Mouse (Mus musculus) liver, adult 10 weeks (tissue): ENCODE results near the gene Gm28729. TPM values are rescaled to one million over a fixed set of nuclear protein-coding genes. Genes with fewer than 3 reads are reported as not detected.

Experiments
- polyA plus RNA-seq: library from polyadenylated mRNA; stranded (reverse); fragments of 350-450 nt; fragmentation: Illumina TruSeq; extraction: RNeasy Lipid Tissue Mini Kit (QIAGEN cat#74804); gene quantifications from one replicate; pipeline ENCODE4 v1.2.3, GENCODE M21; 2014; ENCODE audit warnings: low read depth, low replicate concordance

Gm28729 gene
- not detected for polyA plus RNA-seq

DNA sequence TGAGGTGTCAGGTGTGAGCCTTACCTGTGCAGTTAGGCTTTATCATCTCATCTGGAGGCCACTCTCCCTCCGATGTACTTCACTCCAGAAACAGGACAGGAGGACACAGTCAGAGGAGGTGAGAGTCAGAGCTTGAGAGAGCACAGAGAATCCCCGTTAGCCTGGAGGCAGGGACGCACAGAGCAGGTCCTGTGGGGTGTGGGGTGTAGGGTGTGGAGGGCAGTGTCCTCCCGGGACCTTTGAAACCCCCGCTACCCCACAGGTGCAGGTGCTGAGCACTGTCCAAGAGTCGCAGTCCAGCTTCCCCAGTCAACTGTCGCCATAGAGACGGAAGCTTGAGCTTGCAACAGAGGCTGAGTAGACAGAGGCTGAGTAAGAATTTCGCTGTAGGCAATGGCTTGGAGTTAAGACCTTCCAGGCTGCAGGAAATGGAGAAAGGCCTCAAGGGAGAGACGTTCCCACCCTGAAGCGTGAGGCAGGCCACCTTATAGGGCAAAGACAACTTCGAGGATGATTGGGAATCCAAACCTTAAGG is at the start of gene Gm28729:
Gene Gm28729, minus strand, starts transcription at position 293 of the 535 bp plus-strand sequence.

GRCm38 (mm10) chr9:96478071-96478888 is 46.8 kb downstream of the Gm28729 start, which contains the start of gene Rnf7:
Gene Rnf7 (minus strand): TSS chr9:96478675.

Other genes starting within 250 kb of the Gm28729 start
- 59.5 TPM for gene Atp1b3, start 160.8 kb downstream of the Gm28729 start, polyA plus RNA-seq
- gene Rnf7, start 46.6 kb downstream of the Gm28729 start, polyA plus RNA-seq = 59.1 TPM
- gene Rasa2, start 106.4 kb upstream of the Gm28729 start, polyA plus RNA-seq = 2.7 TPM
- gene Zbtb38, start 227.6 kb upstream of the Gm28729 start, polyA plus RNA-seq = 8.6 TPM